Mouse (Mus musculus): Measurements from ENCODE around the gene Olfr273.
"Not testable (repeated sequence)": the region's sequence is repeated elsewhere in the genome, so short reads cannot be mapped to it uniquely, and the experiment has no call there.

The Olfr273 gene

GRCm38 (mm10) chr4:52859136-52859535 is at the start of gene Olfr273:
TSS of gene Olfr273 (minus strand) at chr4:52859236.
- in situ Hi-C loops (cut with MboI; ENCODE audit: unreplicated experiment in 2 of 2) = no loop called here

- in situ Hi-C loops (cut with MboI; ENCODE audit: unreplicated experiment in 2 of 2) = no loop called here
These were observed 5.1 kb upstream of the Olfr273 start for GRCm38 (mm10) chr4:52864156-52864555.

- in situ Hi-C loops (cut with MboI; ENCODE audit: unreplicated experiment in 2 of 2) = no loop called here
These were observed 9.4 kb downstream of the Olfr273 start for GRCm38 (mm10) chr4:52849672-52850071.

GRCm38 (mm10) chr4:52849039-52849635 is 9.9 kb downstream of the Olfr273 start:
- in situ Hi-C loops (cut with MboI; ENCODE audit: unreplicated experiment in 2 of 2) = no loop called here

- in situ Hi-C loops (cut with MboI; ENCODE audit: unreplicated experiment in 2 of 2) = not testable (repeated sequence)
These were observed 13.6 kb downstream of the Olfr273 start for GRCm38 (mm10) chr4:52845411-52845810.

GRCm38 (mm10) chr4:52821375-52821774 is 37.7 kb downstream of the Olfr273 start:
- in situ Hi-C loops (cut with MboI; ENCODE audit: unreplicated experiment in 2 of 2) = no loop called here

- in situ Hi-C loops (cut with MboI; ENCODE audit: unreplicated experiment in 2 of 2) = no loop called here
These were observed 44.7 kb downstream of the Olfr273 start, which contains the start of gene Olfr275 for GRCm38 (mm10) chr4:52814304-52814703. TSS of gene Olfr275 (plus strand) at chr4:52814604.

- in situ Hi-C loops (cut with MboI; ENCODE audit: unreplicated experiment in 2 of 2) = no loop called here
These were observed 47.2 kb downstream of the Olfr273 start for GRCm38 (mm10) chr4:52811871-52812270.
